Mouse (Mus musculus): ENCODE results near the gene Klf6.
A peak's percentile ranks its signal among the peaks of the same experiment; 100 is the strongest.

Gene Klf6

DNA sequence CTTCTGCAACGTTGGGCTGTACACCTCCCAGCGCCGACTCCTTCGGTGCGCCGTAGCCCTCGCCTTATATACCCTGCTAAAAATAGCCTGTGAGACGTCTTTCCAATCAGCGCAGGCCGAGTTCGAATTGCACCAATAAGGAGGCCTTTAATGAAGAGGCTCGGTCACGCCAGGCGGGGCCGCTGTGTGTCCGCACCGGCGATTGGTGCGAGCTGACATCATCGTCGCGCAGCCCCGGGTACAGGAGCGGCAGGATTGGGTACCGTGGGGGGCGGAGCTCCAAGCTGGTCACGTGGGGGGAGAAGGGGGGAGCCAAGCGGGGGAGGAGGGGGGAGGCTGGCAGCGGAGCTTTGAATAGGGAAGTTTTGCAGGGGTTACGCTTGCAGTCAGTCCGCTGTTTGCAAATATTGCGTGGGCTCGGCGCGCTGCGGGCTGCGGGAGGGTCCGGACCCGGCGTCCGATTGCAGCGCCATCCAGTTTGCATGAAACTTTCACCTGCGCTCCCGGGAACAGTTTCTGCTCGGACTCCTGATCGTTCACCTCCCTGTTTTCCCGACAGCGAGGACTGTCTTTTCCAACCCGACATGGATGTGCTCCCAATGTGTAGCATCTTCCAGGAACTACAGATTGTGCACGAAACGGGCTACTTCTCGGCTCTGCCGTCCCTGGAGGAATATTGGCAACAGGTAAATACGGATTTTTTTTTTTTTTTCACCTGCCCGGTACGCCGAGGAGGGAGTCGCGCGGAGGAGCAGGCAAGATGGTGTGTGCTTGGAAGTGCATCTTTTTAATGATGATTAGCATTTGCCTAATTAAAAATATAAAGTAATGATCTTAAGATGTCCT lies at the start of gene Klf6:
Gene Klf6 (plus strand): TSS at position 326 of the 846 bp plus-strand sequence.
- peak; percentile 99 for DNase-seq (ENCODE audit: inconsistent ontology term)

DNA sequence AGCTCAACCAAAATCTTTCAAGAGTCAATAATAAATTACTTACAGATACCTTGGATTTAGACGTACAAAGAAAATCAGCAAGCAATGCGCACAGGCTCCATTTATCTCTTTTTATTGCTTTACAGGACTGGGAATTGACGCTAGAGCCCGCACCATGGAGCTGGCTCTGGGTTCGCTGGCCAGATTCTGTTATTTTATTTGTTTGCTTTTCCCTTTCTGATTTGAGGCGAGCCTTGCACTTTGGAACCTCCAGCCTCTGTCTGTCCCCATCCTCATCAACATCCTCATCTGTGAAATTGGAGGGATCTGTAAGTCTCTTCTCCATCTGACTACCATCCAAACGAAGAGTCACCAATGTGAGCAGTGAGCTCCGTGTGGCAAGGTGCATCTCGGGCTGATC lies 47.8 kb upstream of the Klf6 start:
- no peak for DNase-seq (ENCODE audit: inconsistent ontology term)

DNA sequence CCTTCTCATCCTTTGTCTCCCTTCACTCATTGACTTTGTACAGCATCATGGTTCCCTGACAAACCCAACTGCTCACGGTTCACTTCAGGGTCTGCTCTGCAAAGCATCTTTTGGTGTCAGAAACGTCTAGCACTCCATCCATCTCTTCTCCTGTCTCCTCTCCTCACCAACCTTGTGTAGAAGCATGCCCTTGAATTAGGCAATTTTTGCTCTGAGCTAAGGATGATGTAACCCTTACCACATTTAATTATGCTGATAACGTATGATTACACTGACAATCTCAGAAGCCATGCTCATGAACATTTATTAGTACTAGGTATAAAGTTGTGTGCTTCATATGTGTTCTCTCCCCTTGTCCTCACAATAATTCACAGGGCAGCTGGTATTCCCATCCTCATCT lies 44.0 kb upstream of the Klf6 start:
- DNase-seq (ENCODE audit: inconsistent ontology term), result no peak

DNA sequence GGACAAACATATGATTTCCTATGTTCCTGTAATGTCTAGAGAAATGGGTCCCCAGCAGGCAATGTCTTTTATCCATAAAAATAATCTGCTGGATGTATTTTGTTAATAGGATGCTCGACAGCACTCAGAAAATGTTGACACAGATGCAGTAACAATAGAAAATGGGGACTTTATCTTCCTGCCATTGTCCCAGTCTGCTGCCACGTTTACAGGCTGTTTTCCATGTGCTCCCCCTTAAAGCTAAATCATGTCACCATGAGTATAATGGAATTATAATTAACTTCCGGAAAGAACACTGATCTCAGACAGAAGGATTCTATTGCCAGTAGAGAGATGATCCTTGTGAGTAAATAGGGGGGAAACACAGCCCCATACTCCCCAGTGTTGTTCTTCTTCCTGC lies 42.1 kb upstream of the Klf6 start:
- no peak for DNase-seq (ENCODE audit: inconsistent ontology term)

DNA sequence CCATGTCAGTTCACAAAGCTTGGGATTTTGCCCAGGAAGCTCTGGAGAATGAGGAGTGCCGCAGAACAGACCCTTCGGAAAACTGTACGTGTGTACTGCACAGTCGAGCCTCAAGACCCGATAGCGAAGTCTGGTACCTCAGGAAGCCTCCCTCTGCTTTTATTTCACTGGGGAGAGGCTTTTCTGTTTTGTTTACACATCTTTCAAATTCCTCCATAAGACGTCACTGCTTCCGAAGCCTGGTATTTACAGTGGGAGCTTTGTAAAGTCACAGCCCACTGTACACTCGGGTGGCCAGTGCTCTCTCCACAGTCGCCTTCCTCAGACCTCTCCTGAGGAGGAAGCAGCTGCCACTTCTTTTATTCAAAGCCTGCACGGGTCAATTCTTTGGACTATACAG lies 38.7 kb upstream of the Klf6 start:
- no peak for DNase-seq (ENCODE audit: inconsistent ontology term)

DNA sequence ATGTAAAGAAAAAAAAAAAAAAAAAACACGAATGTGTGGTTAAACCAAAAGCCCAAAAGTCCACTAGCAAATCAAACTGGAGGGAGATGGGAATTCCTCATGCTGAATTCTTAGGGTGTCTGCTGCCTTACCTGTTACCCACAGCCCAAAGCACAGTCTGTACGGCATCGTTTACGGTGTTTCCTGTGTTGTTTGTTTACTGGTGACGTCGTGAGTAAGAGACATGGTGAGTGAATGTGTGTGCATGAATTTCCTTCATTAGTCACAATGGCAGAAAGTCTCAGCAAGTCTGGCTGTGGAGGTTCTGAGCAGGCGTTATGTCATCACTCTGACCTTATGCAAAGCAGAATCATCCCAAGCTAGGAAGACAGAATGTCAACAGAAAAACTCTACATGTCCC lies 38.1 kb upstream of the Klf6 start:
- no peak for DNase-seq (ENCODE audit: inconsistent ontology term)

DNA sequence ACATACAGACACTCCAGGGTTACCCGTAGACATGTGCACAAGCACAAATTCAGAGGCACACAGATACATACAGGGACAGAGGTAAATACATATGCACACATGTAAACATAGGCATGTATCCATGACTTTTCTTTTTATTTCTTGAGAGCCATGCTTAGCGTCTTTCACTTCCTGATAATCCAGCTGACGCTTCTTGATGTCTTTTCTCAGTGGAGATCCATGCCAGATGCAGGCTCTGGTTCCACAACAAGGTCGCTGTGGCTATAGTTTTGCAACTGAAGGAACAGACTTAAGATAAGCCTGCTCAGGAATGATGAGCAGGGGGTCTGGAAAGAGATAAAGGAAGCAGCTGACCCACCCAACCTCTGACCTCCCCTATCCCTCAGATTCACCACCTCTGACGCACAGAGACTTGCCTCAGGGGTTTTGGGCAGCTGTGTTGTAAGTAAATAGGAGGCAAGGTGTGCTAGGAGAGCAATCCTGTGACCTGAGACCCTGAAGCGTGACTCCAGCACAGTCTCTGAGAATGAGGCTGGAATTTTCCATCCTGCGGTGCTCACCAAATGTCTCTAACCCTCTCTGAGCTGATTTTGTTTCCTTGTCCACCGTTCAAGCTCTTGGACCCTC lies 37.0 kb upstream of the Klf6 start:
- no peak for DNase-seq (ENCODE audit: inconsistent ontology term)

DNA sequence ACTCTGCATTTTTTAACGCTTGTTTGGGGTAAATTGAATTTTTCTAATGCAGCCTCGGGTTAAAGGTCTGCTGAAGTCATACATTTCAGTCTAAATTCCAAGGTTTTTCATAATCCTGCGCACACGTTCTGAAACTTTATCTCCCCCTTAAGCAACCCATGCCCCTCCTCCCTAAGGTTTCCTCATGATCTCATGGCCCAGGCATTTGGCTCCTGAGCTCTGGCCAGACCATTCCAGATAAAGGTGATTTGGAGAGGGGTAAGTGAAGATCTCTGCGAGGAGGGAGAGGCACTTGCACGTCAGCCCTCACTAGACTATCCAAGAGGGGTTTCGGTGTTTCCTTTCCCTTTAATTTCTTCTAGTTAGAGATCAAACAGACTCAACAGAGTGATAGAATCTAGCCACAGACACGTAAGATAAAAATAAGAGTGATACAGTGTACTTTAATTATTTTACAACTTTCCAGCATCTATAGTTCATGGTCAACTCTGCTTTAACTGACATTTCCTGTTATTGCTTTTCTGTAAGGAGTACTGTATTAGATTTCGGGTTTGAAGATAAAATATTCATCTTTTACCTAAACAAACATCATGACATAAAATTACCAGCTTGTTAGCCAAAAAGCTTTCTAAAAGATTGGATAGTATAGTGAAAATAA lies 35.0 kb upstream of the Klf6 start:
- DNase-seq (ENCODE audit: inconsistent ontology term), result no peak

DNA sequence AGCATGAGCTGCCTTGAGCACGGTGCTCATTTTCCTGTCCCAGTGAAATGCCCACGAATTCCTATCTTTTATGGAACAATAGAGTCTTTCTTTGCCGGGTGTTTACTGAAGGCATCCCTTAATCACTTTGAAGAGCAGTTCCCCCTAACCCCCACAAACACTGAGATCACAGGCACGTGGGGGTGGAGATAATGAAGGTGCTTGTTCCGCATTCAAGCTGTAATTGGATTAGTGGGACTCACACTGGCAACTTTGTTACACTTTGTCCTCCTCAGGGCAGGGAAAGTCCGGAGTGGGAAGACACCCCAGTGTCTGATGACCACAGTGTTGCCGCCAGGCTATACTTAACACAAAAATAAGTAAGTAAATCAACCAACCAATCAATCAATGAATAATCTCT lies 29.3 kb upstream of the Klf6 start:
- DNase-seq (ENCODE audit: inconsistent ontology term), result peak; percentile 57

DNA sequence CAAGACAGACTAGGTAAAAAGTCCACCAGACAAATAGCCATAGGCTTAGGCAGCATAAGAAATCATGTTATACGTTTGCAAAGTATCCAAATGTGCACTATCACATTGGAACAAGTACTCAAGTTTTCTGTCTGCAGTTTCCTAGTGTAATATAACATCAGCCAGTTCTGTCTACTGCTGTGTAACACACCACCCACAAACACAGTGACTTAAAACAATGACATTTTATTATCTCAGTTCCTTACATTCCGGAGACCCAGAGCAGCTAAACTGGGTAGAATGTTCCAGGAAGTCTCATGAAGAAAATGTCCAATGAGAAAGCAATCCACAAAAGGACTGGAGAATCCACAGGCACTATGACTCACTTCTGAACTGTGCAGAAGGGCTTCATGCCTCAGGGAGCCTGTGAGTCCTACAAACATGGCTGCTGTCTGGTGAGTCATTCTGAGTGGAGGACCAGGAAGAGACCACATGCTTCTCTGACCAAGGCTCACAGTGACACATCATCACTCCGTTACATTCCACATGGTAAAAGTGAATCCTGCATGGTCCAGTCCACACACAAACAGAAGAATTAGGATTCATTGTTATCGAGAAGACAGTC lies 24.0 kb upstream of the Klf6 start:
- peak; percentile 95 for DNase-seq (ENCODE audit: inconsistent ontology term)

DNA sequence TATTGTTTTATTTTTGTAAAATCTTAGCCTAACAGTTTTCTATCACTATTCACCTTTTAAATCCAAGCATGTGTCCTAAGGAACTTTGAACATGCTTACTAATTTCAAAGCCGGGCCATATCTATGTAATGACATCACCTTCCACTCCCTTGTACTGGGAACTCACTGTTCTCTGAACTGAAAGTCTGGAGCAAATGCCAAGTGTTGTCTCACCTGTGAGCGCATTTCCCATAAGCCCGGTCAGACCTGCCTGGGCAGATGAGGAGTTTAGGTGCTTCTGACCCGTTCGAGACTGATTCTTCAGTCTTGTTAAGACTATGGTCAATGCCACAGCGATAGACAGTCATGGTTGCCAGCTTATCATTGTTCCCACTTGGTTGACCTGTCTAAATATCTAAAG lies 19.9 kb upstream of the Klf6 start:
- DNase-seq (ENCODE audit: inconsistent ontology term), result no peak

DNA sequence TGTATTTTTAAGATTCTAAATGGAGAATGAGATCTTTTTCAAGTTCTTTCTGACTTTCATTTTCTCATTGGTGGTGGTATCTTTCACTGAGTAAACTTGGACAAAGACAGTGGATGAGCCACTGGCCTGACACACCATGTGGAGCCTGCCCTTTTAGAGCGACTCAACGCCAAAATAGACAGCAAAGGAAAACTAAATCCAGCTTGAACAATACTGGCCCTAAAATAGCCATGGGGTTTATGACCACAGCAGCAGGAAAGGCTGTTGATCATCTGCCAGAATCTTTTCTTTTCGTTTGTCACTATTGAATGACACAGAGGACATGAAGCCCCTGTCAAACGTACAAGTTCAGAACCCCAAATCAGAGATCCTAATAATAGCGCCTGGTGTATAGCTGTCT lies 18.4 kb upstream of the Klf6 start:
- DNase-seq (ENCODE audit: inconsistent ontology term), result peak; percentile 44

DNA sequence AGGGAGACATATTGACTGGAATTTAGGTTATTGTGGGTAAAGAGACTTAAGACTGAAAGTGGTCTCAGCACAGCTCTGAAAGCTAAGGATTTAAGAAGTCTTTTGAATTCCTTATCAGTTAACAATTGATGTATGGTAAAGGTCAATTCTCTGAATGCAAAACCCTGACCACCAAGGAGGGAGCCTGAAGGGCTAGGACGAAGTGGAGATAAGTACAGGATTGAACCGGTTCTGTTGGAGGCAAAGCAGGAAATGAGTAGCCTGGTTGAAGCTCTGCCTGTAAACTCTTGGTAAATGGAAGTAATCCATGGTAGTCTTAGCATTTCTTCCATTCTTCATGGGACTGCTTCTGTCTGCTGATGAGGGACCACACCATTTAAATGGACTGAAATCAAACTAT lies 17.5 kb upstream of the Klf6 start:
- no peak for DNase-seq (ENCODE audit: inconsistent ontology term)

DNA sequence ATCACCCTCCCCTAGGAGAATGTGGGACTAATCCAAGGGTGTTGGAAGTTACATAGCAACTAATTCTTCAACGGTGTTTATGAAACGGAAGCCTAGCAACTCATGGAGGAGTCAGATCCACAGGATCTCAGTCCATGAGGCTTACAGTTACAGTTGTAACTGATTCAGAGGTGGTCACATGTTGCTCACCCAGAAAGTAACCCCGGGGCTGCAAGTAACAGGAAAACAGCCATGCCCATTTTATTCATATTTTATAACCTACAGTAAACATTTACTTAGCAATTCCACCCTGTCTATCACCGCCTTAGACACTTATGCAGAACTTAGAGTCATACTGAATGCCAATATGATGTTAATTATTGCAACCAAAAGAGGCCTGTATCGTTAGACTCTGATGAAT lies 16.9 kb upstream of the Klf6 start:
- no peak for DNase-seq (ENCODE audit: inconsistent ontology term)

DNA sequence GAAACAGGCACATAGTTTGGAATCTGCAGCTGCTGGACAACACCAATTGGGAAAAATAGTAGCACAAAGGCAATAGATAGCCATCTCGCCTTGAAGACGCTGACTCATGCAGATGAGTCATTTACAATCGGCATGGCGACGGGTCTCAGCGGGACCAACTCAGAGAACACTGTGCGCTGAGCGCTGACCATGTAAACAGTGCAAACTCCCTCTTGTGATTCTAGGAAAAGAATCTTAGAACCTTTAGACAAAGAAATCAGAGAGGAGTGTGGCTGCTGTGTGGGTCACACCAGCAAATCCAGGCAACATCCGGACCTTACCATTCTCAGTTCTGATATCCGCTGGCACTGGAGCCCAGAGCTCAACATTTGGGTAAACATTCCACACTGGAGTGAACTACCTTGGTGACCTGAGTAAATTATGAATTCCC lies 16.1 kb upstream of the Klf6 start:
- peak; percentile 70 for DNase-seq (ENCODE audit: inconsistent ontology term)

DNA sequence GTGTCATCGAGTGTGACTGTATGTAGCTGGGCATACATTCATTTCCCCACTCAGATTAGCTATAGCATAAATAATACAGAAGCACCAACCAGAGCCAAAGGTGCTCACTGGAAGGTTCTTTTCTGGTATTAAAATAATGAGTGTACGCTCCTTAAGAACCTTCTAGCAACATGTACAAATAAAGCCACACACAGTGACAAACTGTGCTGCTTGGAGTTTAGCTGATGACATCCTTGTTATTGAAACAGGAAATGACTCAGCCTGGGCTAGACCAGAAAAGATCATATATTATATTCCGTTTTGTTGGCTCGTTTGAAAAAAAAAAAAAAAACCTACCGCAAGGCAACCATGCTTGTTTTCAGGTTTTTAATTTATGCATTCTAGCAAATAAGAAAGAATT lies 15.7 kb upstream of the Klf6 start:
- no peak for DNase-seq (ENCODE audit: inconsistent ontology term)

DNA sequence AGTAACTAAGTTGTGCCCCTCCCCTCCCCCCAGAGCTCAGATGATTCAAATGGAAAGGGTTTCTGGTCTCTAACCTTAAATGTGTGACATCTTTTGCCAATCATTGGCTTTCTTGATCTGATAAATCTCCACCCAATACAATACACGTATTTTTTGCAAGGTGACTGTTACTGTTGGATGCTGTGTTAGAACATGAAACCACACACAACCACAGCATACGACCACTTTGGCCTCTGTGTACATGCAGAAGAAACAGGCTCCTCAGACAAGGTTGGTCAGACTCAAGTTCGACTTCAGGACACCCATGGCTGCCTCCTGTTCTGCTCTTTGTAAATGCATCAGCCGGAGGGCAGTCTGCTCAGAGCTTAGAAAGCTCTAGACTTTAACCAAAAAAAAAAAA lies 14.4 kb upstream of the Klf6 start:
- no peak for DNase-seq (ENCODE audit: inconsistent ontology term)

DNA sequence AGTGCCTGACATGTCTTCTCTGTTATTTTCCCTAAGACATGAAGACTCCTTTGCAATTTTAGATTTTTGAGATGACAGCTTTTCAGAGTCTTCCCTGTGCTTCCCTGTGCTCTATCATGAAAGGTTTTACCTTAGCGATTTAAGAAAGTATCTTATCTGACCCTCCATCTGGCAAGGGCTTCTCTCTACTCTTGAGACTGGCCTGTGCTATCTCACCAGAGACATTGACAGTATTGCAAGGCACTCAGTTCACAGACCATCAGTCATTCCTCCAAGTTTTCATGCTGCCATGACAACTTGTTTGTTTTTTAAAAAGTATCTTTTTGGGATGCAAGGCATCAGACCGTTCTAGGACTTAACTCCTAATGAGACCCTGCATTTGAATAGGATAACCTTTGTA lies 13.5 kb upstream of the Klf6 start:
- DNase-seq (ENCODE audit: inconsistent ontology term), result no peak

DNA sequence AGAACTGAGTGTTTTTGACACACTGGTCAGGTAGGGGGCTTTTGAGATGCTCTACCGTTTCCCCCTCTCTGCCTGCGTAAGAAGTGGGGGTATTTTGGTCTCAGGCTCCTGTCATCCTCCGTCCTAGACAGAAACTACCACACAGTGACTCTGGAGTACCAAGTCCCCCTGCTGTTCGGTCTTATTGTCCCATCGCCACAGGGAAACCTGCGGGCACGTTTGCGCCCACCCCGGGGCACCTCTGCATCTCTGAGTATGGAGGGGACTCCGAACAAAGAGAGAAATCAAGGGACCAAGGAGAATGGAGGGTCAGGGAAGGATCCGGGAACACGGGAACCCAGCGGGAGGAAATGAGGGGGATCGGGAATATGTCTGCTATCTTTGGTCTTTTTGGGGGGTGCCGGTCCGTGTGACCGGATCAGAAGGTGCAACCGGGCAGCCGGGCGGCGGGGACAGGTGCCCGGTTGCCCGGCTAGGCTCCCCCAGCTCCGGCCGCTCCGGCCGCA lies 578 bp upstream of the Klf6 start:
- DNase-seq (ENCODE audit: inconsistent ontology term), result no peak

DNA sequence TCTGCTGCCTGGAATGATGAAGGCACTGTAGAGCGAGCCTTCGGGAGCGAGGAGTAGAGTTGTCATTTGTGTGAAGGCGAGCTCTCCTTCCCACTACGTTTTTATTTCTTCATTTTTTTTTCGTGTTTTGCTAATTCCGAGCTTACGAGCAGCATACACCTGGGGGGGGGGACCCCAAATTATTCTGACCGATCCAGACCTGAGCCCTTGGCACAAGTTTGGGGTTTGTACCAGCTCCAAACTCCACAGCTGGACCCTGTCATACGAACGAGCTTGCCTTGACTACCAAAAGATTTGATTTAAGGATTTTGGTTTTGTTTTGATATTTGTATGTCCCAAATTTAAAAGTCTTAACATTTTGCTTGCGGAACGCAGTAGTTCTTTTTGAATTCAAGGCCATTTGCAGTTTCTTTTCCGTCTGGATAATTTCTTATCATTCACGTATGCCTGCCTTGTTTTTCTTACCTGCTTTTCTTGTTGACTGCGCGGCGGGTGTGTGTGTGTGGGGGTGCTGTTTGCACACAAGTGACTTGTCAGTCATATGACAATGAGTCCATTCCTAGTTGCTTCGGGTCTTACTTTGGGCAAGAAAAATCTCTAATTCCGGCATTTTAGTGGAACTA lies 832 bp downstream of the Klf6 start:
- peak; percentile 71 for DNase-seq (ENCODE audit: inconsistent ontology term)

DNA sequence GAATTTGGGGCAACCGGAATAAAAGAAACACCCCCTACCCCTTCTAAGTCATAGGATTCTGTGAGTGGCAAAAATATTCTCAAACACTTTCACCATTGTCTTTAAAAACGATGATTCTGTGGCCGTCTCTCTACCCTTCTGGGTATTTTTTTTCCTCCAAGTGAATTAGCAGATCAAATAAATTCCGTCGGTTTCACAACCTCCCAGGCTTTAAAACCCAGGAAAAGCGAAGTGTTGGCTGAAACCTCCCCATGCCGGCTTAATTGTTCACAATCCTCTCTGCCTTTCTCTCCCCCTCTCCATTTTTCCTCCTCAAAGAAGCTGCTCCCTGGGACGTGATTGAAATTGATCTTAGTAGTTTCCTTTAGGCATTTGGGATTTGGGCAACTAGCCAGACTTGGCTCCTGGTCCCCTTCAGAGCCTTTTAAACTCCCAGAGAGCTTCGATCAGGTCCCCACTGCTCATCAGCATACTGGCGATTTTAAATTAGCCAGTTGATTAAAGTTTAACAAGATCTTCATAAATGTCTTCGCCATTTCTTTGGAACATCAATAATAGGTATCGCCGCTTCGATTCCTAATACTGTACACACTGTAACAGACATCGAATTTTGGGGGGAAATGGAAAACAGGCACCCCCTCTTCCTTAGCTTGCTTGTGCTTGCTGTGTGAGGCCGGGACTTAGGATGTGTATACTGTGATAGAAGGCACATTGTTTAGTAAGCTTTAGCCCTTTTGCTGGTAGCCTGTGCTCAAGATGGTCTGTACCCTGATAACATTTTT lies 1.5 kb downstream of the Klf6 start:
- DNase-seq (ENCODE audit: inconsistent ontology term), result peak; percentile 82
